Mouse (Mus musculus) MN1 (cell line): ENCODE results near the gene Glis2.
A peak's percentile ranks its signal among the peaks of the same experiment; 100 is the strongest.

Experiments used
- DNase-seq: peaks from one replicate; pipeline ENCODE4 v3.0.0-alpha.2; 2016; ENCODE audit warnings: low spot score

Gene Glis2

DNA sequence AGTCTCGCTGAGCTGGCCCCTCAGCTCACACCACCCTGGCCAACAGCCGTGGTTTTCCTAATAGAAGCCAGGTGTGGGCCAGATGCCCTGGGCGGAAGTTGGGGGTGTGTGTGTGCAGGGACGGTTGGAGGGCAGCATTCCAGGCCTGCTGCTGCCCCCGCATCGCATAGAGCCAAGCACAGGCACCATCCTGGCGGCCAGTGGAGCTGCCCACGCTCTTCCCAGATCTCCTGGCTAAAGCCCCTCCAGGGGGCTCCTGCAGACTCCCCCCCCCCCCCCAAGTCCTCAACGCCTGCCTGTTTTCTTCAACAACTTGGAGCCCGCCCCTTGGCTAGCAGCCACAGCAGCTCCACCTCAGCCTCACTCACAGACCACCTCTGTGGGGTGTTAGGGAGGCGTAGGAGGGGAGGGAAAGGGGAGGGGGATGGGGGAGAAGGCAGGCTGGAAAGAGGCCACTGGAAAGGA lies 64.3 kb downstream of the Glis2 start:
- peak; percentile 65 for DNase-seq

DNA sequence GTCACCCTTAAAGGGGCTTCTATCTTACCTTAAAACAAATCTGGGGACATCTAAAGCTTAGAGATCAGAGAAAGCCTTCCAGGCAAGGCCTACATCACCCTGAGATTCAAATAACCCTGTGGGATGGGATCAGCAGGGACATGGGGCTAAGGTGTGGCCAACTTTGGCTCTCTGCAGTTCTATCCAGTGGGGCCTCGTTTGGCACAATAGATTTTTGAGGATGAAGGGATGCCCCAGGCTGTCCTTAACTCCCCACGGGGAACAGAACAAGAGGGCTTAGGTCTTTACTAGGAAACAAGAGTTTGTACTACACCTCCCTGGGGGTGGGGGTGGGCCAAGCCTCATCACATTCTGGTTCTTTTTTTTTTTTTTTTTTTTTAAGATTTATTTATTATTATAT lies 64.8 kb downstream of the Glis2 start:
- DNase-seq: no peak

DNA sequence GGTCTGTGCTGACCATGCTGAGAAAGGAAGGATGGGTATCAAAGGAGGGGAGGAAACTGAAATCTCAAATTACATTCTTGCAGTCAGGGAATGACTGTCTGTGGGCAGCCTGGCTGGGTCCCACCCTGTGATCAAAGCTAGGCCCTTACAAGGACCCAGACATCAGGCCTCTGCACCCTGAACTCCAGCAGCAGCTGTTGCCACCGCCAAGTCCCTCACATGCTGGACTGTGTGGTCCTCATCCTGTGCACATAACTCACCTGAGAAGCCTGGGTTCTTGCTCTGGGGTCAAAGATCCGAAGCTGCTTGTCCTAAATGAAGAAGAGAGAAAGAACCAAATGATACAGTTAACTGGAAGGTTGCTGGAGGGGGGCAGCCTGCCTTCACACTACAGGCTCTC lies 67.1 kb downstream of the Glis2 start:
- no peak for DNase-seq

DNA sequence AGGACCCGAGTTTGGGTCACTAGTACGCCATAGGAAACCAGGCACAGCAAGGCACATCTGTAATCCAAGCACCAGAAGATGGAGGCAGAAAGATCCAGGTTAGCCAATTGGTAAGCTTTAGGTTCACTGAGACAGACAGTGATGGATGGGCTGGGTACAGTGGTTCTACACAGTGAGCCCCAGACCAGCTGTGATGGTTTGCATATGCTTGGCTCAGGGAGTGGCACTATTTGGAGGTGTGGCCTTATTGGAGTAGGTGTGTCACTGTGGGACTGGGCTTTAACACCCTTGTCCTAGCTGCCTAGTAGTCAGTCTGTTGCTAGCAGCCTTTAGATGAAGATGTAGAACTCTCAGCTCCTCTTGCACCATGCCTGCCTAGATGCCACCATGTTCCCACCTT lies 69.3 kb downstream of the Glis2 start:
- no peak for DNase-seq

DNA sequence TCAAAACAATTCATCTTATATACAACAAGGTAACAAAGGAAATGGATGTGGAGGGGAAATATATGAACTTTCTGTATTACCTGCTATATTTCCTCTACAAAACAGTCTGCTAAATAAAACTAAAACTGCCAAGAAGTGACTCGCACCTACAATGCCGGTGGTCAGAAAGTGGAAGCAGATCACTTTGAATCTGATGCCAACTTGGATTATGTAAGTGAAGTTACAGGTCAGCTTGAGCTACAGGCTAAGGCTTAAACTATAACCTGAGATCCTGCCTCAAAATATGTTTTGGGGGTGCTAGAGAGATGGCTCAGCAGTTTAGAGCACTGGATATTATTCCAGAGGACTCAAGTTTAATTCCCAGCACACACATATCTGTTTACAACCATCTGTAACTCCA lies 71.2 kb downstream of the Glis2 start:
- no peak for DNase-seq

DNA sequence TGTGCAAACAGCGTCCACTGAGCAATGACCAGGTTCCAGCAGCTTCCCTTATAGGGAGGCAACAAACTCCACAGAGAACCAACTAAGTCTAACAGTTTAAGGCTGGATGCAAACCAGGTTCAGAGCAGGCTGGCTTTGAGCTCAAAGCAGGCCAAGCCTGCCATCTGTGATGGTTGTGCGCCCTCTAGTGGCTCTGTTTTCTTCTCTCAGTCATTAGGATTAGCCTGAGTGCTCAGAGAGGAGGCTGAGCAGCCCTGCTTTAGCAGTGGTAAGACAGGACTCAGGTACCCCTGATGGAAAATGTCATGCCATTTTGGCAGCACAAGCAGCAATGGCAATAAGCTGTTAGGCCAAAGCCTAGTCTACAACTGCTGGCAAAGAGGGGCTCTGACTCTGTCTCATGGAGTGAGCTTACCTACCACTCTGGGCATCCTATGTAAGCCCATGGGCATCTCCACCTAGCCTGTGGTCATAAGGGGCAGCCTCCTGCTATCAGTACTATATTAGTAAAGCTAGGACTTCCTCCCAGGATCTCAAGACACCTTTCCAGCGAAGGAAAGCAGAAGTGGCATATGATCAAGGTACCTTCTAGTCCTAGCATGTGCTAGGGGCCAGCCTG lies 72.8 kb downstream of the Glis2 start:
- DNase-seq: peak; percentile 93

DNA sequence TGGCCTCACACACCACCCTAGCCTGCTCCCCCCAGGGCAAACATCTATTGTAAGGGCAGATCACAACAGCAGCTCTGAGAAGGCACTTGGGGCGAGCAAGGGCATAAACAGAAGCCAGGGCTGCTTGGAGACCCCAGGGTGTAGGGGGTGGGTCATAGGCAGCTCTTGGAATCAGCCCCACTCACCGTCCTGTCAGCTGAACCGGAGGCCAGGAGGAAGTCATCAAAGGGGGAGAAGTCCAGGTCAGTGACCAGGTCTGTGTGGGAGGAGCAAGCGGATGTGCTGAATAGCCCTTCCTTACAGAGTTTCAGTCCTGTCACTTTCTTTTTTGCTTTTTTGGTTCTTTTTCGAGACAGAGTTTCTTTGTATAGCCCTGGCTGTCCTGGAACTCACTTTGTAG lies 75.8 kb downstream of the Glis2 start:
- DNase-seq: no peak

DNA sequence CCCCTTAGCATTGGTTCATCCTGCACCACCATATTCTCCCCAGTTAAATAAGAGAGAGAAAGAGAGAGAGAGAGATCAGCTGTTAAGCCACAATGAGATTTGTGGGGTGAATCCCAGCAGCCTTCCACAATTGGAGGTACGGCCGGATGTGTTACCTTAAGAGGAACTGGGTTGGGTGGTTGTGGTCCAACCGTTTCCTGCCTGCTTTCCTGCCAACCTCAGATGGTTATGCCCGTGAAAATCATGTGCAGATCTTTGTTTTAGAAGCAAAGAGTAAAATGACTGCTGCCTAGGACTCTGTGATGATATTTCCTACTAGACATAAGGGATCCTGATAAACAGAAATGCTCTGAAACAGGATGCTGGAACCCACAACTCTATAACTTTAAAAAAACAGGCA lies 79.6 kb downstream of the Glis2 start:
- no peak for DNase-seq
